Mouse (Mus musculus) kidney, embryonic 14.5 days (tissue): ENCODE results near the gene Gm12216. TPM values are rescaled to one million over a fixed set of nuclear protein-coding genes. Genes with fewer than 3 reads are reported as not detected.
A peak's percentile ranks its signal among the peaks of the same experiment; 100 is the strongest.
"Not testable (repeated sequence)": the region's sequence is repeated elsewhere in the genome, so short reads cannot be mapped to it uniquely, and the experiment has no call there.

ENCODE experiments used
- ATAC-seq: fragments of 200-750 bp; cut with Nextera tagmentation; 2 replicates; pipeline ENCODE4 v1.8.0; 2017; ENCODE audit warnings: moderate number of reproducible peaks, mild to moderate bottlenecking, moderate TSS enrichment, moderate library complexity; ENCODE audit not compliant: low FRiP score, low TSS enrichment
- H3K27ac ChIP-seq: fragments of 300-500 bp; sonication (generic); 2 replicates; pipeline ENCODE4 v1.5.1; 2014; ENCODE audit warnings: low read depth, mild to moderate bottlenecking, low read length, moderate library complexity, mixed read lengths
- H3K27me3 ChIP-seq: fragments of 300-500 bp; sonication (generic); 2 replicates; pipeline ENCODE4 v1.6.1; 2014; ENCODE audit warnings: mild to moderate bottlenecking, low read length; ENCODE audit not compliant: control insufficient read depth, insufficient read depth
- H3K36me3 ChIP-seq: fragments of 300-500 bp; sonication (generic); 2 replicates; pipeline ENCODE4 v1.6.1; 2014; ENCODE audit warnings: low read length, mixed read lengths; ENCODE audit not compliant: control insufficient read depth, insufficient read depth
- H3K4me1 ChIP-seq: fragments of 300-500 bp; sonication (generic); 2 replicates; pipeline ENCODE4 v1.6.1; 2014; ENCODE audit warnings: low read length, mixed read lengths; ENCODE audit not compliant: control insufficient read depth, insufficient read depth
- H3K4me2 ChIP-seq: fragments of 300-500 bp; sonication (generic); replicated peaks from 2 replicates; pipeline ENCODE4 v1.6.1; 2014; ENCODE audit warnings: low read depth, mild to moderate bottlenecking, low read length
- H3K4me3 ChIP-seq: fragments of 300-500 bp; sonication (generic); 2 replicates; pipeline ENCODE4 v1.5.1; 2014; ENCODE audit warnings: mild to moderate bottlenecking, low read length
- H3K9ac ChIP-seq: fragments of 300-500 bp; sonication (generic); 2 replicates; pipeline ENCODE4 v1.6.1; 2014; ENCODE audit warnings: low read depth, mild to moderate bottlenecking, low read length, moderate library complexity
- H3K9me3 ChIP-seq: fragments of 300-500 bp; sonication (generic); 2 replicates; pipeline ENCODE4 v1.6.1; 2016; ENCODE audit warnings: low read length; ENCODE audit not compliant: control insufficient read depth
- WGBS: fragments of 180-500 bp; shearing (Covaris S2); extraction: QIAGEN DNeasy Blood & Tissue Kit; methylation state at CpG from one replicate; pipeline ENCODE4 v1.1.7; 2014; 5-methylcytosine and 5-hydroxymethylcytosine counted together
- polyA plus RNA-seq: library from polyadenylated mRNA; unstranded; fragments of >200 nt; fragmentation: Nextera tagmentation; extraction: Ambion mirVana; gene quantifications from 2 replicates; pipeline ENCODE4 v1.2.1, GENCODE M21; 2014

The Gm12216 gene
- 1.1 TPM in 2 replicates for polyA plus RNA-seq

GRCm38 (mm10) chr11:53858761-53859580 is at the start of gene Gm12216:
Gm12216 (minus strand) TSS chr11:53859256.
- H3K27me3 ChIP-seq, H3K4me1 ChIP-seq, H3K27ac ChIP-seq, H3K9me3 ChIP-seq, H3K36me3 ChIP-seq: not testable (repeated sequence)
- ATAC-seq: peak; percentile 73
- Histone ChIP-seq H3K4me2 (peak within 1 kb of the TSS; percentile 71), H3K9ac (peak within 1 kb of the TSS; percentile 54), H3K4me3 (peak within 1 kb of the TSS; percentile 49)
- WGBS: 13% methylated on average over 39 of the region's 50 CpGs

GRCm38 (mm10) chr11:53908686-53909085 is 49.6 kb upstream of the Gm12216 start:
- H3K4me3 ChIP-seq: no peak overlapping the region
- peaks cover 9% of the 10 kb centered on the region for H3K4me1 ChIP-seq
- no peak for ATAC-seq
- no peaks in the 10 kb centered on the region for H3K36me3 ChIP-seq
- no peaks in the 10 kb centered on the region for H3K27me3 ChIP-seq
- no peaks in the 10 kb centered on the region for H3K9me3 ChIP-seq
- H3K9ac ChIP-seq: no peak overlapping the region
- WGBS: 87% methylated on average over 8 of the region's 8 CpGs
- no peak overlapping the region for H3K4me2 ChIP-seq
- no peak overlapping the region for H3K27ac ChIP-seq

- Histone ChIP-seq H3K9me3 (no peaks in the 10 kb centered on the region), H3K4me3 (no peak overlapping the region), H3K27me3 (no peaks in the 10 kb centered on the region), H3K27ac (peak overlapping the region; percentile 47; the same call in 1 of the 2 replicates), H3K36me3 (no peaks in the 10 kb centered on the region), H3K9ac (no peak overlapping the region), H3K4me2 (no peak overlapping the region), H3K4me1 (peaks cover 15% of the 10 kb centered on the region)
- peak; percentile 35; the same call in 1 of the 2 replicates for ATAC-seq
- WGBS: 57% methylated on average over 9 of the region's 9 CpGs
Observed at GRCm38 (mm10) chr11:53904534-53904925, 45.5 kb upstream of the Gm12216 start.

GRCm38 (mm10) chr11:53903781-53904533 is 44.9 kb upstream of the Gm12216 start:
- peak overlapping the region; percentile 65 for H3K27ac ChIP-seq
- peak; percentile 93 for ATAC-seq
- no peaks in the 10 kb centered on the region for H3K27me3 ChIP-seq

GRCm38 (mm10) chr11:53902741-53903140 is 43.7 kb upstream of the Gm12216 start:
- Histone ChIP-seq H3K4me1 (peaks cover 15% of the 10 kb centered on the region), H3K27ac (no peak overlapping the region), H3K36me3 (no peaks in the 10 kb centered on the region), H3K9ac (no peak overlapping the region), H3K4me2 (no peak overlapping the region), H3K9me3 (no peaks in the 10 kb centered on the region), H3K4me3 (no peak overlapping the region), H3K27me3 (no peaks in the 10 kb centered on the region)
- WGBS: 85% methylated on average over 14 of the region's 14 CpGs
- ATAC-seq: no peak

More at GRCm38 (mm10) chr11:53903781-53904533, 44.9 kb upstream of the Gm12216 start:
- peaks cover 15% of the 10 kb centered on the region for H3K4me1 ChIP-seq
- peak overlapping the region; percentile 17; the same call in 1 of the 2 replicates for H3K4me2 ChIP-seq
- H3K36me3 ChIP-seq: no peaks in the 10 kb centered on the region
- WGBS: 17% methylated on average over 16 of the region's 16 CpGs
- H3K9me3 ChIP-seq: no peaks in the 10 kb centered on the region
- no peak overlapping the region for H3K9ac ChIP-seq
- no peak overlapping the region for H3K4me3 ChIP-seq

GRCm38 (mm10) chr11:53900991-53901390 is 41.9 kb upstream of the Gm12216 start:
- Histone ChIP-seq H3K9ac (no peak overlapping the region), H3K9me3 (no peaks in the 10 kb centered on the region), H3K36me3 (no peaks in the 10 kb centered on the region), H3K4me3 (no peak overlapping the region), H3K27me3 (no peaks in the 10 kb centered on the region), H3K27ac (no peak overlapping the region), H3K4me2 (no peak overlapping the region), H3K4me1 (peaks cover 15% of the 10 kb centered on the region)
- no peak for ATAC-seq
- WGBS: 46% methylated on average over 1 of the region's 1 CpGs

GRCm38 (mm10) chr11:53899981-53900380 is 40.9 kb upstream of the Gm12216 start:
- ATAC-seq: no peak
- Histone ChIP-seq H3K36me3 (no peaks in the 10 kb centered on the region), H3K9ac (no peak overlapping the region), H3K9me3 (no peaks in the 10 kb centered on the region), H3K27me3 (no peaks in the 10 kb centered on the region), H3K27ac (no peak overlapping the region), H3K4me3 (no peak overlapping the region), H3K4me2 (no peak overlapping the region), H3K4me1 (peaks cover 15% of the 10 kb centered on the region)
- 90% methylated on average over 6 of the region's 6 CpGs for WGBS

- Histone ChIP-seq H3K9ac (no peak overlapping the region), H3K36me3 (no peaks in the 10 kb centered on the region), H3K4me2 (no peak overlapping the region), H3K4me3 (no peak overlapping the region), H3K4me1 (peaks cover 9% of the 10 kb centered on the region), H3K9me3 (no peaks in the 10 kb centered on the region), H3K27me3 (no peaks in the 10 kb centered on the region), H3K27ac (no peak overlapping the region)
- 40% methylated on average over 3 of the region's 3 CpGs for WGBS
- no peak for ATAC-seq
Observed at GRCm38 (mm10) chr11:53899004-53899403, 39.9 kb upstream of the Gm12216 start.

GRCm38 (mm10) chr11:53896935-53897334 is 37.9 kb upstream of the Gm12216 start:
- Histone ChIP-seq H3K9ac (no peak overlapping the region), H3K36me3 (no peaks in the 10 kb centered on the region), H3K27me3 (no peaks in the 10 kb centered on the region), H3K4me1 (no peaks in the 10 kb centered on the region), H3K27ac (no peak overlapping the region), H3K4me3 (no peak overlapping the region), H3K4me2 (no peak overlapping the region), H3K9me3 (no peaks in the 10 kb centered on the region)
- no peak for ATAC-seq
- WGBS: 77% methylated on average over 6 of the region's 6 CpGs
